Mouse (Mus musculus): Measurements from ENCODE around the gene Cmbl. TPM values are rescaled to one million over a fixed set of nuclear protein-coding genes. Genes with fewer than 3 reads are reported as not detected.
A peak's percentile ranks its signal among the peaks of the same experiment; 100 is the strongest.

Cmbl gene
- polyA plus RNA-seq, 1 experiment from 2014 or later, result 9.2 TPM

- peak overlapping the region; percentile 65 for H3K9ac ChIP-seq
- no peaks in the 10 kb centered on the region for H3K27me3 ChIP-seq (replicated peaks)
- peak overlapping the region; percentile 36 for H3K4me2 ChIP-seq
- no peaks in the 10 kb centered on the region for H3K36me3 ChIP-seq
- 15% methylated on average over 10 of the region's 10 CpGs for WGBS
- peak overlapping the region; percentile 69 for H3K27ac ChIP-seq (replicated peaks)
- peaks cover 58% of the 10 kb centered on the region for H3K4me1 ChIP-seq
- ATAC-seq (ENCODE audit: extremely low read depth, insufficient number of reproducible peaks, low FRiP score, low TSS enrichment), result no peak
- no peak overlapping the region for H3K4me3 ChIP-seq
- no peaks in the 10 kb centered on the region for H3K9me3 ChIP-seq
Observed at GRCm38 (mm10) chr15:31542013-31542958, 22.9 kb upstream of the Cmbl start.

GRCm38 (mm10) chr15:31543246-31543645, 21.9 kb upstream of the Cmbl start:
- Histone ChIP-seq H3K4me1 (peaks cover 58% of the 10 kb centered on the region), H3K4me3 (no peak overlapping the region), H3K9me3 (no peaks in the 10 kb centered on the region), H3K36me3 (no peaks in the 10 kb centered on the region), H3K4me2 (peak overlapping the region; percentile 36), H3K27ac (replicated peaks) (peak overlapping the region; percentile 69; the same call in 1 of the 2 replicates), H3K9ac (no peak overlapping the region), H3K27me3 (replicated peaks) (no peaks in the 10 kb centered on the region)
- WGBS, result 6% methylated on average over 3 of the region's 3 CpGs
- 0 out of 2 replicates have a peak, but pooled peaks have one; percentile 19 for ATAC-seq (ENCODE audit: extremely low read depth, insufficient number of reproducible peaks, low FRiP score, low TSS enrichment)

- Histone ChIP-seq H3K36me3 (no peaks in the 10 kb centered on the region), H3K9me3 (no peaks in the 10 kb centered on the region), H3K4me1 (peaks cover 48% of the 10 kb centered on the region), H3K27me3 (replicated peaks) (no peaks in the 10 kb centered on the region), H3K4me2 (no peak overlapping the region), H3K4me3 (no peak overlapping the region), H3K9ac (no peak overlapping the region), H3K27ac (replicated peaks) (peak overlapping the region; percentile 36; the same call in 1 of the 2 replicates)
- 26% methylated on average over 1 of the region's 1 CpGs for WGBS
- ATAC-seq (ENCODE audit: extremely low read depth, insufficient number of reproducible peaks, low FRiP score, low TSS enrichment), result no peak
Observed at GRCm38 (mm10) chr15:31545058-31545457, 20.1 kb upstream of the Cmbl start.

- ATAC-seq (ENCODE audit: extremely low read depth, insufficient number of reproducible peaks, low FRiP score, low TSS enrichment), result no peak
- no peak overlapping the region for H3K4me3 ChIP-seq
- H3K4me1 ChIP-seq, result peaks cover 41% of the 10 kb centered on the region
- H3K36me3 ChIP-seq, result no peaks in the 10 kb centered on the region
- H3K4me2 ChIP-seq, result no peak overlapping the region
- H3K9ac ChIP-seq, result no peak overlapping the region
- WGBS, result 81% methylated on average over 6 of the region's 6 CpGs
- H3K9me3 ChIP-seq, result no peaks in the 10 kb centered on the region
- no peak overlapping the region for H3K27ac ChIP-seq (replicated peaks)
- H3K27me3 ChIP-seq (replicated peaks), result no peaks in the 10 kb centered on the region
Observed at GRCm38 (mm10) chr15:31546291-31546690, 18.9 kb upstream of the Cmbl start.

GRCm38 (mm10) chr15:31547421-31547820, 17.8 kb upstream of the Cmbl start:
- H3K9ac ChIP-seq, result no peak overlapping the region
- 67% methylated on average over 5 of the region's 5 CpGs for WGBS
- H3K4me2 ChIP-seq, result no peak overlapping the region
- H3K27me3 ChIP-seq (replicated peaks), result no peaks in the 10 kb centered on the region
- no peak overlapping the region for H3K27ac ChIP-seq (replicated peaks)
- ATAC-seq (ENCODE audit: extremely low read depth, insufficient number of reproducible peaks, low FRiP score, low TSS enrichment), result no peak
- no peaks in the 10 kb centered on the region for H3K36me3 ChIP-seq
- H3K4me1 ChIP-seq, result peaks cover 32% of the 10 kb centered on the region
- no peak overlapping the region for H3K4me3 ChIP-seq
- H3K9me3 ChIP-seq, result no peaks in the 10 kb centered on the region

- WGBS, result 76% methylated on average over 4 of the region's 4 CpGs
Observed at GRCm38 (mm10) chr15:31550381-31550780, 14.8 kb upstream of the Cmbl start.

GRCm38 (mm10) chr15:31554855-31555254, 10.3 kb upstream of the Cmbl start:
- no peak overlapping the region for H3K9ac ChIP-seq
- 0 out of 2 replicates have a peak, but pooled peaks cover 3% of the 10 kb centered on the region for H3K9me3 ChIP-seq
- no peaks in the 10 kb centered on the region for H3K4me1 ChIP-seq
- H3K27ac ChIP-seq (replicated peaks), result no peak overlapping the region
- no peak for ATAC-seq (ENCODE audit: extremely low read depth, insufficient number of reproducible peaks, low FRiP score, low TSS enrichment)
- no peak overlapping the region for H3K4me2 ChIP-seq
- no peak overlapping the region for H3K4me3 ChIP-seq
- 80% methylated on average over 2 of the region's 2 CpGs for WGBS
- no peaks in the 10 kb centered on the region for H3K27me3 ChIP-seq (replicated peaks)
- no peaks in the 10 kb centered on the region for H3K36me3 ChIP-seq

More at GRCm38 (mm10) chr15:31550381-31550780, 14.8 kb upstream of the Cmbl start:
- no peak for ATAC-seq (ENCODE audit: extremely low read depth, insufficient number of reproducible peaks, low FRiP score, low TSS enrichment)
- Histone ChIP-seq H3K27me3 (replicated peaks) (no peaks in the 10 kb centered on the region), H3K36me3 (no peaks in the 10 kb centered on the region), H3K9ac (no peak overlapping the region), H3K4me2 (no peak overlapping the region), H3K4me1 (peaks cover 4% of the 10 kb centered on the region), H3K4me3 (no peak overlapping the region), H3K27ac (replicated peaks) (no peak overlapping the region), H3K9me3 (no peaks in the 10 kb centered on the region)

GRCm38 (mm10) chr15:31561390-31561789, 3.8 kb upstream of the Cmbl start:
- no peak overlapping the region for H3K27ac ChIP-seq (replicated peaks)
- ATAC-seq (ENCODE audit: extremely low read depth, insufficient number of reproducible peaks, low FRiP score, low TSS enrichment), result no peak
- no peak overlapping the region for H3K4me2 ChIP-seq
- 80% methylated on average over 6 of the region's 6 CpGs for WGBS
- H3K4me3 ChIP-seq, result no peak overlapping the region
- H3K9me3 ChIP-seq, result 0 out of 2 replicates have a peak, but pooled peaks cover 4% of the 10 kb centered on the region
- peaks cover 18% of the 10 kb centered on the region for H3K4me1 ChIP-seq
- H3K9ac ChIP-seq, result no peak overlapping the region
- H3K36me3 ChIP-seq, result no peaks in the 10 kb centered on the region
- H3K27me3 ChIP-seq (replicated peaks), result no peaks in the 10 kb centered on the region

- 95% methylated on average over 4 of the region's 4 CpGs for WGBS
- H3K27me3 ChIP-seq (replicated peaks), result no peaks in the 10 kb centered on the region
- no peaks in the 10 kb centered on the region for H3K36me3 ChIP-seq
- H3K27ac ChIP-seq (replicated peaks), result no peak overlapping the region
- no peak overlapping the region for H3K4me2 ChIP-seq
- no peak overlapping the region for H3K9ac ChIP-seq
- no peak overlapping the region for H3K4me3 ChIP-seq
- ATAC-seq (ENCODE audit: extremely low read depth, insufficient number of reproducible peaks, low FRiP score, low TSS enrichment), result no peak
- 0 out of 2 replicates have a peak, but pooled peaks cover 4% of the 10 kb centered on the region for H3K9me3 ChIP-seq
- H3K4me1 ChIP-seq, result peaks cover 18% of the 10 kb centered on the region
Observed at GRCm38 (mm10) chr15:31561976-31562375, 3.2 kb upstream of the Cmbl start.

- H3K27me3 ChIP-seq (replicated peaks), result no peaks in the 10 kb centered on the region
- no peak overlapping the region for H3K4me2 ChIP-seq
- ATAC-seq (ENCODE audit: extremely low read depth, insufficient number of reproducible peaks, low FRiP score, low TSS enrichment), result no peak
- no peak overlapping the region for H3K9ac ChIP-seq
- no peak overlapping the region for H3K27ac ChIP-seq (replicated peaks)
- H3K36me3 ChIP-seq, result no peaks in the 10 kb centered on the region
- WGBS, result 23% methylated on average over 8 of the region's 8 CpGs
- peaks cover 19% of the 10 kb centered on the region for H3K4me1 ChIP-seq
- no peak overlapping the region for H3K4me3 ChIP-seq
- H3K9me3 ChIP-seq, result 0 out of 2 replicates have a peak, but pooled peaks cover 4% of the 10 kb centered on the region
Observed at GRCm38 (mm10) chr15:31562847-31563246, 2.3 kb upstream of the Cmbl start.

- peaks cover 29% of the 10 kb centered on the region for H3K4me1 ChIP-seq
- H3K36me3 ChIP-seq, result no peaks in the 10 kb centered on the region
- ATAC-seq (ENCODE audit: extremely low read depth, insufficient number of reproducible peaks, low FRiP score, low TSS enrichment), result no peak
- H3K9me3 ChIP-seq, result 0 out of 2 replicates have a peak, but pooled peaks cover 4% of the 10 kb centered on the region
- H3K9ac ChIP-seq, result peak overlapping the region; percentile 61; the same call in 1 of the 2 replicates
- H3K27me3 ChIP-seq (replicated peaks), result no peaks in the 10 kb centered on the region
- 42% methylated on average over 19 of the region's 19 CpGs for WGBS
- H3K4me3 ChIP-seq, result peak overlapping the region; percentile 14; the same call in 1 of the 2 replicates
- 0 out of 2 replicates have a peak overlapping the region, but pooled peaks have one; percentile 48 for H3K27ac ChIP-seq (replicated peaks)
- peak overlapping the region; percentile 56 for H3K4me2 ChIP-seq
Observed at GRCm38 (mm10) chr15:31563577-31564546, 1.3 kb upstream of the Cmbl start.
